Mouse (Mus musculus): ENCODE results near the gene Adam10. TPM values are rescaled to one million over a fixed set of nuclear protein-coding genes. Genes with fewer than 3 reads are reported as not detected.
A peak's percentile ranks its signal among the peaks of the same experiment; 100 is the strongest.

Gene Adam10
- total RNA-seq, 2 experiments from 2014 or later = 67.3 to 70.3 TPM

DNA sequence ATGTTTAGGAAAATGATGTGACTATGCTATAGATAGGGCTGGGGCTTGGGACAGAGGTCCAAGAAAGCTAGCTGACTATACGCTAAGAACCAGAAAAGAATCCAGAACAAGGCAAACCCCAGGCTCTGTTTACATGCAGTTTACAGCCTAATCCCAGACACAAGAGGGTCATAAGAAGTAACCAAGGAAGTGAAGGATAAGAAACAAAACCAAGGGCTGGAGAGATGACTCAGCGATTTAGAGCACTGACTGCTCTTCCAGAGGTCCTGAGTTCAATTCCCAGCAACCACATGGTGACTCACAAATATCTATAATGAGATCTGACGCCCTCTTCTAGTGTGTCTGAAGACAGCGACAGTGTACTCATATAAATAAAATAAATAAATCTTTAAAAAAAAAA lies 3.7 kb upstream of the Adam10 start:
- no peak for DNase-seq (ENCODE audit: extremely low spot score in 1 of 2, low spot score in 2 of 2)
- Histone ChIP-seq H3K27ac (no peak overlapping the region), H3K4me3 (no peak overlapping the region)
- intact Hi-C loops (cut with DNase I) = loop anchor here (5.0 kb wide), 2 partner anchors 172 to 402 kb away; no protein-coding TSS in a partner anchor
- TF ChIP-seq CTCF (IDR thresholded peaks at IDR 0.05) = no peak

DNA sequence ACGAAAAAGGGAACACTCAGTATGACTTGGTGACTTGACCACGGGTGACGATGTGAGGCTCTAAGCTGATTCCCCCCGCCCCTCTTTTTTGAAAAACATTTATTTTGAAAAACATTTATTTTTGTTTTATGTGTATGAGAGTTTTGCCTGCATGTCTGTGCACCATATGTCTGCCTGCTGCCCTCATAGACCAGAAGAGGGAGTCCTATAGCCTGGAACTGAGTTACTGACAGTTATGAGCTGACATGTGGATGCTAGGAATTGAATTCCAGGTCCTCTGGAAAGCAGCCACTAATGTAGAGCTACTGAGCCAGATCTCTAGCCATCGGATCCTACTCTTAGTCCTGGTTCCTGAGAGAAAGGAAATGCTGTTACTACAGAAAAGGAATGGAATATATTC lies 2.8 kb upstream of the Adam10 start:
- no peak overlapping the region for H3K27ac ChIP-seq
- no peak overlapping the region for H3K4me3 ChIP-seq
- DNase-seq (ENCODE audit: extremely low spot score in 1 of 2, low spot score in 2 of 2) = no peak
- intact Hi-C loops (cut with DNase I) = loop anchor here (5.0 kb wide), 2 partner anchors 171 to 401 kb away; no protein-coding TSS in a partner anchor
- no peak; the same call in 1 of the 2 replicates for TF ChIP-seq CTCF (IDR thresholded peaks at IDR 0.05)

DNA sequence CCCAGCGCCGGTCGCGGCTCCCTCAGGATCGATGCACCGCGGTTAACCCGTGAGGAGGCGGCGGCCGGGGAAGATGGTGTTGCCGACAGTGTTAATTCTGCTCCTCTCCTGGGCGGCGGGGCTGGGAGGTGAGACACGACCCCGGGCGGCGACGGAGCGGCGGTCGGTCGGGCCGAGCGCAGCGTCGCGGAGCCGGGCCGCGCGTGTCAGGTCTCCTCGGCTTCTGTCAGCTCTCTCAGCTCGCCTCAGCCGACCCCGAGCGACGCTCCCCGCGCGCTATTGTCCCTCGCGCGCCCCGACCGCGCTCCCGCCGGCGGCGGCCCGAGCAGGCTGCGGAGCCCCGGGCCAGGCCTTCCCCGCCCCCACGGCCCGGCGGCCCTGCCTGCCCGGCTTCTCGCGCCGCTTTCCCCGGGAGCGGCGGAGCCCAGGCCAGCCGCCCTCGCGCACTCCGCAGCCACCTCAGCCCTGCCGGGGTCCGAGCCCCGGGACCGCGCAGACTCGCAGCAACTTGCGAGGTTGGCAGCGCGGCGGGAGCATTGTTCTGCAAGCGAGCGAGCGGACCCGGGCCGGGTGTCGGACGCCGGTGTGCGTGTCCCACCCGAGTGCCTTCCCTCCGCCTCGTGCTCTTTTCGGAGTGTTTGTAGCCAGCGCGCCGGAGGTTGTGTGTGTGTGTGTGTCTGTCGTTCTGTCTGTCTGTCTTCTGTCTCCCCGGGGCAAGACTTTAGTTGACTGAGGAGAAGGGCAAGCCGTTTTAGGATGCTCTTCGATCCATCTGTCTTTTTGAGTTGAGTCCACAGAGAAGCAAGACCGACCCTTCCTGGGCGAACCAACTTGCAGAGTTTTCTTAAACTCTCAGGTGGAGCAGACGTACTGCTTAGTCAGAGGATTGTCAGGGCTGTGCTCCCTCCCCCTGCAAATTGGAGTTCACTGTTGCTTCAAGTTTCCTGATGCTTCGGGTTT lies 615 bp downstream of the Adam10 start:
- DNase-seq (ENCODE audit: extremely low spot score in 1 of 2, low spot score in 2 of 2) = peak in 1 of 2 experiments; percentile 50
- intact Hi-C loops (cut with DNase I) = loop anchor here (5.0 kb wide), 2 partner anchors 168 to 398 kb away; no protein-coding TSS in a partner anchor
- H3K27ac ChIP-seq = peak overlapping the region; percentile 95
- H3K4me3 ChIP-seq = peak overlapping the region; percentile 91
- TF ChIP-seq CTCF (IDR thresholded peaks at IDR 0.05) = no peak

DNA sequence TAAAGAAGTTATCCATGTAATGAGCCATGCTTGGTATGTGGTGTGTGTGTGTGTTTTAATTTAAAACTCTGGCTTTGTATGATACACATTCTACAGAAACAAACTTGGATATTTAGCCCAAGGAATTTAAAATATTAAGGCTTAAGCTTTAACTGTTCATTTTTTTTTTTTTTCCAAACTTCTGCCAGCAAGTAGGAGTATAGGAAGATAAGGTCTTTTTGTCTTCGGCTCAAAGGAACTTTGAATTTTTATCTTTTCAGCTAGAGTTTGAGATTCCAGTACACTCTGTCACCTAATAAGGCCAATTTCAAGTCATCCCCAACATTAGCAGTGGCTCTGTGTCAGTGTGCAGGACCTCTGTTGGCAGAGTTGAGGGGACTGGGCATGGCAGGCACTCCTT lies 3.4 kb downstream of the Adam10 start:
- intact Hi-C loops (cut with DNase I) = no loop called here
- H3K27ac ChIP-seq = no peak overlapping the region
- TF ChIP-seq CTCF (IDR thresholded peaks at IDR 0.05) = no peak
- no peak overlapping the region for H3K4me3 ChIP-seq
- DNase-seq (ENCODE audit: extremely low spot score in 1 of 2, low spot score in 2 of 2) = no peak

DNA sequence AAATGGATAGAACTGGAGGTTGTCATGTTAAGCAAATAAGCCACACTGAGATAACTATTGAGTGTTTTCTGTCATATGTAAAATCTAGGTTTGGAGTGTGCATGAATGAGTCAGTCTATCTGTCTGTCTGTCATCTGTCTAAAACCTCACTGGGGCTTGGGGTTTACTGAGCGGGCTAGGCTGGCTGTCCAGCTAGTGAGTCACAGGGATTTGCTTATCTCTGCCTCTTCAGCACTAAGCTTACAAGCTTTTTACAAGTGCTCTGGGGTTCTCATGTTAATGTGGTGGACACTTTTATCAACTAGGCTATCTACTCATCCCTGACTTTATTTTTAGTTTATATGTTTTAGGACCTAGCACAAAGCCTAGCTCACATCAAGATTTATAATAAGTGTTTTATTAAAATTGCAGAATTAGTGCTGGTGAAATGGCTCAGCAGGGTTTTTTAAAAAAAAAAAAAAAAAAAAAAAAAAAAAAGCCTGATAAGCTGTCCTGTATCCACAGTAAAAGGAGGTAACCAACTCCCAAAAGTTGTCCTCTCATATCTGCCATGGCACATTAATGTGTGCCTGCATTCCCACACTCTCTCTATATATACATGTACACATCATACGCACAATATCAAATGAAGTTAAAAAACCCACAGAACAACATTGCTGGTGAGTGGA lies 9.6 kb downstream of the Adam10 start:
- no peak for DNase-seq (ENCODE audit: extremely low spot score in 1 of 2, low spot score in 2 of 2)
- TF ChIP-seq CTCF (IDR thresholded peaks at IDR 0.05) = no peak
- H3K27ac ChIP-seq = no peak overlapping the region
- H3K4me3 ChIP-seq = no peak overlapping the region
- intact Hi-C loops (cut with DNase I) = no loop called here

DNA sequence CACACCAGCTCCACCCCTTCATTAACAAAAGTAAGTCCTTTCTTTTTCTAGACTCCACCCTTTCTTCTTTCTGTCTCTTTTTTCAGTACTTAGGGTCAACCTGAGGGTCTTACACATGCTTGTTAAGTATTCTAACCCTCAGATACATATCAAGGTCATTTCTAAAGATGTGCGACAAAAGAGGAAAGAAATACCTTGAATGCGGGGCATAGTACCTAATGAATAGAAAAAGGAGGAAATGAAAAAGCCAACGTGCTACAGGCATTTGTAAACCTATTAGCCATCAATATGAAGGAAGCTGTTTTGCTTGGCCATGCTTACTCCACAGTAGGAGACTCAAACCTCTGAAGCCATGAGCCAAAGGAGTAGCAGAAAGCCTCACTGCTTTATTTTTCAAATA lies 11.1 kb downstream of the Adam10 start:
- intact Hi-C loops (cut with DNase I) = no loop called here
- no peak overlapping the region for H3K4me3 ChIP-seq
- DNase-seq (ENCODE audit: extremely low spot score in 1 of 2, low spot score in 2 of 2) = no peak
- TF ChIP-seq CTCF (IDR thresholded peaks at IDR 0.05) = no peak
- H3K27ac ChIP-seq = no peak overlapping the region

DNA sequence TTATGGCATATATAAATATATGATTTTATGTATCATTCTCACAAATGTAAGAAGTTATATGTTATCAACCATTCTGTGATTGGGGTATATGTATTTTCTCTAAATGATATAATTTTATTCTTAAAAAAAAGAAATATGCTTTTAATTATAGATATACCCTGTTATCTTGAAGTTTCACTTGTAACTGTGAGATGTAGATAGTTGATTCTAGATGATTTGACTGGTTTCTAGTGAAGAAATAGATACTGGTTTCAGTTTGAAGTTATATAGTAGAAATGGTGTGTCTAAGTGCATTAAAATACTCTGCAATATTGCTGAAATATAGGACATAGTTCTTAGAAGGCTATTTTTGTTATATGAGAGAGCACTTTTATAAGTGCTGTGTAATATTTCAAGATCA lies 11.8 kb downstream of the Adam10 start:
- Histone ChIP-seq H3K27ac (no peak overlapping the region), H3K4me3 (no peak overlapping the region)
- intact Hi-C loops (cut with DNase I) = no loop called here
- no peak for DNase-seq (ENCODE audit: extremely low spot score in 1 of 2, low spot score in 2 of 2)
- TF ChIP-seq CTCF (IDR thresholded peaks at IDR 0.05) = no peak

DNA sequence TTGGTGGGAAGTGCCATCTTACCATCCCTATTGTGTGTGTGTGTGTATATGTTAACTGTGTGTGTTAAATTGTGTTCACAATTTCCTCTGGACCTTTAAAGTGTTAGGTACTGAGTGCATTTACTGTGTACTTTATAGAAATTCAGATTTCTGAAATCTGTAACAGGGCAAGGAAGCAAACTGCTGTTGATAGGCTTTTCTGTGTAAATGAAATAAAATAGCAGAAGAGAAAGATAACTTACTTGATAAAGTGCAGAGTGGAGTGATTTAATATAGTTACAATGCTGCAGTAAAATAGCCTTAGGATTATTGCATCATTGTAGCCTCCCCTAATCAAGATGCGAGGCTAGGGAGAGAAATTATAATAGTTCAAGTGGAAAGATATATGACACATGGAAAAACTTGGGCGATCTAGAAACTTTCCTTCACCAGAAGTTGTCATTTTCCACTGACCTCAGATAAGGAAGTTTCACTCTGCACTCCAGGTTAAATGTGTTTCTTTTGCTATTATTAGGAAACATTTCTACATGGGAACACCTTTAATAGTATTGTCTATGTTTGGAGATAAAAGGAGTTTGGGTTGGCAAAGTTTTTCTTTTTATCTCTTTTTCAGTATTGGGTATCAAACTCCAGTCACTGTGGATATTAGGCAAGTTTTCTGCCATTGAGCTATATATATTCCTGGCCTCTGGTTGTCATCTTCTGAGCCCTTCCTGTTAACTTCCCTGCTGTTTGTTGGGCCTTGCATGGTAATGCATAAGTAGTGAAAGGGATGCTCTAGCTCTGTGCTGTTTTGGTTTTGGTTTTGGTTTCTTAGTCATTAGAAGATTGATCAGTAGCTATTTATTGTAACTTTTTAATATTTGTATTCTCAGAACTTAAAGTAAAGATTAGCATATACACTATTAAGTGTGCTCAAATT lies 13.2 kb downstream of the Adam10 start:
- intact Hi-C loops (cut with DNase I) = no loop called here

DNA sequence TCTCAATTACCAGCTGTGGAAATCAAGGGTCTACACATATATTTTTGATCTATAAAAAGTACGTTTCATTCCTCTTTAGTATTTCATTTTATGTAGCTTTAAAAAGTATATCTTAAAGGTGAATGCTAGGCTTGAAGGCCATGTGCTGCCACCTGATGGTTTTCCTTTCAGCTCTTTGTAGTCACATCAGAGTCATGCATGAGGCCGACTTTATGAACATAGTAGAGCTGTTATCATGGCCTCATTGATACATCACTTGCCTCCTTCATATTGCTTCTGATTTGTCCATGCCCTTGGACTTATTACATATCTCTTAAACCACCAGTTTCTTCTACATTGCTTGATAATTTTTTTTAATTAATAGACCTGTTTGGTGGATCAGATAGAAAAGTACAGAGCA lies 16.9 kb downstream of the Adam10 start:
- intact Hi-C loops (cut with DNase I) = no loop called here
- Histone ChIP-seq H3K27ac (no peak overlapping the region), H3K4me3 (no peak overlapping the region)
- no peak for DNase-seq (ENCODE audit: extremely low spot score in 1 of 2, low spot score in 2 of 2)
- TF ChIP-seq CTCF (IDR thresholded peaks at IDR 0.05) = no peak

More for the DNA sequence above, 13.2 kb downstream of the Adam10 start:
- H3K27ac ChIP-seq = no peak overlapping the region
- no peak for TF ChIP-seq CTCF (IDR thresholded peaks at IDR 0.05)
- no peak overlapping the region for H3K4me3 ChIP-seq
- no peak for DNase-seq (ENCODE audit: extremely low spot score in 1 of 2, low spot score in 2 of 2)

DNA sequence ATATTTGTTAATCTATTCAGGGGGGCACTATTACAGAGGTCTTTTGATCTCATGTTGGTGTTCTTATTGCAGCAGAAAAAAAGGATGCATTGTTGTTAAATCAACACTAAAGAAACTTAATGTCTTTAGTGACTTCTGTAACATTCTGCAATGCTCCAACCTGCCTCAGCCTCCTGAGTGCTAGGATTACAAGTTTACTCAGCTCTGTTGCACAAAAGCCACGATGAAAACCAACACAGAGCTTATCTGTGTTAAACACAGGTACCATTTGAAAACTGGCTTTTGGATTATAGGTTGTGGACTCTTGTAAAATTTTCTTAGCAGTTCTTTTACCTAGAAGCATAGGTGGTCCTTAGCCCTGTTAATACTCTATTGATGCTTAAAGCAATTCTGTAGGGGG lies 19.3 kb downstream of the Adam10 start:
- DNase-seq (ENCODE audit: extremely low spot score in 1 of 2, low spot score in 2 of 2) = no peak
- intact Hi-C loops (cut with DNase I) = no loop called here
- Histone ChIP-seq H3K27ac (no peak overlapping the region), H3K4me3 (no peak overlapping the region)
- no peak for TF ChIP-seq CTCF (IDR thresholded peaks at IDR 0.05)

DNA sequence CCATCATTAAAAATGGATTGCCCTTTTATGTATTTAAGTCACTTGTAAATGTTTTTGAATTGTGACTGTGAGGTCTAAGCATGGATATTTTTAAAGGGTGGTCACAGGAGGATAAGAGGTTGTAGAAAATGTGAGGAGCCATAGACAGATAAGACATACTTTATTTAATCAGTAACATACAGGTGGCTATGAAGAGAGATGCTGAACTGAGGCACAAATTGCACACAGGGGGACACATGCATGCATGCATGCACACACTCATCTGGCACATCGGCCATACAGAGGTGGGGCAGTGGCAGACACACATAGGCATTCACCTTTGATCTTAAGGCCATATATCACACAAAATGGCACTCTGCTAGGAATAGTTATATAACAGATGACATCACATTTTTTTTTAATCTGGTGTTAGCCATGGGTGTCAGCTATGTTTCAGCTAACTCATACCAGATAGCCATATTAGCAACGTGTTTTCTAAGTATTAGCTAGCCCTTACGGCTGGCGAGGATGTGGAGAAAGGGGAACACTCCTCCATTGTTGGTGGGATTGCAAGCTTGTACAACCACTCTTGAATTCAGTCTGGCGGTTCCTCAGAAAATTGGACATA lies 24.9 kb downstream of the Adam10 start:
- Histone ChIP-seq H3K4me3 (no peak overlapping the region), H3K27ac (no peak overlapping the region)
- DNase-seq (ENCODE audit: extremely low spot score in 1 of 2, low spot score in 2 of 2) = no peak
- TF ChIP-seq CTCF (IDR thresholded peaks at IDR 0.05) = no peak
- intact Hi-C loops (cut with DNase I) = no loop called here
